Mouse (Mus musculus) MN1 (cell line): ENCODE data around the gene Rps6kc1.
A peak's percentile ranks its signal among the peaks of the same experiment; 100 is the strongest.

Experiments used
- DNase-seq: peaks from one replicate; pipeline ENCODE4 v3.0.0-alpha.2; 2016; ENCODE audit warnings: low spot score

Gene Rps6kc1

DNA sequence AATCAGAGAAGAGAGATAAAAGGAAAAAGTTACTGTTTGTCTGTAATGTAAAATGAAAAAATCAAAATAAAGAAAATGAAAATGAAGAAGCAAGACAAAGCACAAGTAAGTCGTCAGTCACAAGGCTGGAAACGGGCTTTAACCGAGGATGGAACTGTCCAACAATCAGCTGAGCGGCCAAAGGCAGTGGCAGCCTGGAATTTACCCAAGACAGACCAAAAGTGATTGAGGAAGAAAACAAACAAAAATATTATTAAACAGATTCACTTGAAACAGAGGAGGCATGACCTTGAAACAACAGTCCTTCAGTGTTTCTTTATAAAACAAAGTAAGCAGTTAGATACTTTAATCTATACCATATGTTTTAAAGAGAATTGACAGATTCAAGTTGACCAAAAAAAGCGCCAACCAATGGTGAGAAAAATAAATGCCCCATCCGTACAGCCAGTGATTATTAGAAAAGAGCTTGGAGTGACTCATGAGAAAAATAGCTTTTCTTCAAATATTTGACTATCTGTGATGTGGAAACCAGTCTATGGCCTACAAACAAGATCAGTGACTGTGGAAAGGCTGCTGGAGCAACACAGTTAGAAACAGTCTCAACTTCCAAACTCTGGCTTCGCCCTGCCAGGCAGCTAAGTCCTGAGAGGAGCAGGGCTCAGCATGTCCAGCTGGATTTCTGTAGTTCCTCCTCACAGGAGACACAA, 77.2 kb downstream of the Rps6kc1 start:
- DNase-seq, result no peak

DNA sequence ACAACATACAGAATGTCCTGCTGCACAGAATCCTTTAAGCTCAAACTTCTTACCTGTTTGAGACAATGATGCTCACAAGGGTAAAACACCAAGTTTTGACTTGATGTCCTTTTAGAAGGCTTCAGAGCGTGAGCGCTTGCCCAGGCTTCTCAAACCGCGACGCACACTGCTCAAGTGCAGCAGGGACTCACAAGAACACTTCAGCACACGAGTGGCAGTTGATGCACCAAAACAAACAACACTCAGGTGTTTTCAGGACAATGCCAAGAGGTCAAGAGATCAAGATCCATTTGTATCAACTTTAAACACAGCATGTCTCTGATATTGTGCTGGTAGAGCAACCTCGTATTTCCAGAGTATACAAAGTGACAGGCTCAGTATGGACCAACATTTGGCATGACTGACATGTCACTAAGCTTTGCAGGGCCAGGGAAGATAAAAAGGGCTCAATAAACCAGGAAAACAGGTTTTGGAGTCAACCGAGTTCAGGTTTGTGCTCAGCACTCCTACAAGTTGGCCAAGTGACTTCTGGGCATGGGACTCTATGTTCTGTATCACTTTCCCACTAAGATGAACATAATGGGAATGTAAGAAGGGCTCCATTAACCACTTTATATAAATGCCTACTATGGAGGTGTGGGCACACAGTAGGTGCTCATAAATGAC, 78.5 kb downstream of the Rps6kc1 start:
- no peak for DNase-seq

DNA sequence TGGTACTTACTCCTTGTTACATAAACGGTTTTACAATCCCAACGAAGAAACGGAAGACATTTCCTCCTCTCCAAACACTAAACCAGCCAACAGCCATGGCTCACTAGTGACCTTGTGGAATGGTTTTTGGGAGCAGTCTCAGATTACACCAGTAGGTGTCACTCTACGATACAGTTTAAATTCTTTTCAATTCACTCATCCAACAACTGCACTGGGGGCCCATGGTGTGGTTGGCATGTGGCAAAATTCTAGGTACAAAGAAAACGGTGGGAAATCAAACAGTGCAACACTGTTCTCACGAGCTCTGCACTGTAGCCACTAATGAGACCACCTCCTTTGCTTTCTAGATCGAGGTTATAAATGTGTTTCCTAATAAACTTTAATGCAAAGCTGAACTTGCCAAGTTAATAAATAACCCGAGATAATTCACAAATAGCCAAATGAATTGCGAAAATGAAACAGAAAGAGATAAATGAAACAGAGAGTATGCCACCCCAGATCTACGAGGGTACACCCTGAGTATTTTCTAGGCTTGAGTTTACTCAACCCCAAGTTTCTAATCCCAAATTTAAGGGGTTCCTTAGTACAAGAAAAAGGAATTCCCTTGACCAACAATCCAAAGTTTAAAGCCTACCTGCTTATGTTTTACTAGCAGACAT, 79.6 kb downstream of the Rps6kc1 start:
- DNase-seq, result peak; percentile 63

DNA sequence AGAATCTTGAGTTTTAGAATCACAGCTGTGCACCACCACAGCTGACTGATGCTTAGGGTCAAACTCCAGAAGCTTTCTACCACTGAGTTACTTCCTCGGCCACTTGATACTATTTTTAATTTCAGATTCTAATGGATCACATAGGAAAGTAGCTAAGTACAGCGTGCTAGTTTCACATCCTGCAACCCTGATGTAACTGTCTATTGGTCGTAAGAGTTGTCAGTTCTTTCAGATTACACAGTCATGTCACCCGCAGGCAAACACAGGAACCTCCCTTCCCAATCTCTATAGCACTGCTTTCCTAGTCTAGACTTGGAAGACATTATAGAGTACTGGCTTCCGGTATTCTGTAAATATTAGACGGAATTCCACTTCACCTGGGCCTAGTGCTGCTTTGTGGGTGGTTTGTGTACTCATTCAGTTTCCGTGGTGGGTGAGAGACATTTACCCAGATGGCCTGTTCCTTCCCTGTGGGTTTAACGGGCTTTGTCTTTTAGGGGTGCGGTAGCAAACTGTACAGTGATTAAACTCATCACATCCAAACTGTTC, 85.0 kb downstream of the Rps6kc1 start:
- no peak for DNase-seq

DNA sequence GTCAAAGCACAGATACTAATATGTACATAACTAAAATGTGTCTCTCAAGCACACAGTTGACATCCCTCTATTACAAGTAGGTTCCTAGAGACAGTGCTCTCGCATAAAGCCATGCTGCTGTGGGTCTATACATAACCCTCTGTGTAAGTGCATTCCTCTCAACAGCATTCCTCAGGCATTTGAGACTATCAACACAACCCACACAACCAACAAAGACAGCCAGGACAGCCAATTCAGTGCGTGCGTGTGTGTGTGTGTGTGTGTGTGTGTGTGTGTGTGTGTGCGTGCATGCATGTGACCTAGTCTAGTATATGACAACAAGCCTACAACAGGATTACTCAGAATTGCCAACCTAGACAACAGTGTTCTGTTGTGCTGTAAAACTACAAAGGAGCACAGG, 87.8 kb downstream of the Rps6kc1 start:
- DNase-seq, result no peak

DNA sequence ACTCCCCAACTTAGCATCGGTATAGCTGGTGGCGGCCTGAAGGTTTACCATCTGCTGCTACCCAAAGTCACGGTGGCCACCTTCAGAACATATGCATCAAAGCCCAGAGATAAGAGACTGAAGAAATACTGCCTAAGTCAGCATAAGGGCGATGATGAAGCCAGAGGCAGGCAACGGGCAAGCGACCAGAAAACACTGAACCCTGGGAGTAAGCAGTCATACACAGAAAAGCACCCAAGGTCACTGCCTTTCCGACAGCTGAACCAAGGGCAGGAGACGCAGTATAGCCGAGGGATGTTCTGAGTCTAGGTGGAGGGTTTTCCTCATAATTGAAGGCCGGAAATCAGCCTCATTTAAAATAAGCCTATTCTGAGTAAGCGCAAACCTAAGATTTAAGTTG, 95.4 kb downstream of the Rps6kc1 start:
- no peak for DNase-seq

DNA sequence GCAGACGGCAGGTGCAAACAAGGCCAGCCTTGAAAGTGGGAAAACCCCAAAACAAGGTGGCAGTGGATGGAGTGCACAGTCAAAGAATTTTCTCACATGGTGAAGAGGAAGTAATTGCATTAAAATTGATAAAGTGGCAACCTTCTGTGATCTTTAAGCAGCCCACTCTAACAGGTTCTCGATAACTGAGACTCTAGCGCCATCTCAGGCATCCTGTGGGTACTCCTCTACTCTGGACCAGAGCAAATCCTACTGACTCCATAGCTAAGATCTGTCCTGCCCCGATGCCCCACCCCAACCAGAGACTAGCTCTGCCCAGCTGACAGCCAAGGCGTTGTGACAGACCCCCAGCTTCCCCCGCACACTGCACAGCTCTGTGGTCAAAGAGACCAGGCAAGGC, 101.2 kb downstream of the Rps6kc1 start:
- no peak for DNase-seq

DNA sequence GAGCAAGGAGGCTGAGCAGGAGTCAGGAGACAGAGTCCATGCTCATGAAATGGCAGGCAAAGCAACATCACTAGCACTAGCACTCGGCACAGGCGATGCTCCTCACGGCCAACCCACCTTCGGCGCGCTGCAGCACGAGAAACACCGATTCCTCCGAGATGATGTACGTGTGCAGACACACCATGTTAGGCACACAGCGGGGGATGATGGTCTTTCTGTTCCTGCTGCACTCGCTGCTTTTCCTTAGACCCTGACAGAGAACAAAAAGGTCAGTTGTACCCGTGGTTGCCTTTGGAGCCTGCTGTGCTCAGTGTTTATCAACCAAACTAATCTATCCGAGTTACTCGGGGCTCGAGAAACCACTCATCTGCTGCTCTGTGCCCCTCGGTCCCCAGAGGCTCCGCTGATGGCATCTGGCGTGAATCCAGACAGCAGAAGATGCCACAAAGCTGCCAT, 102.8 kb downstream of the Rps6kc1 start:
- peak; percentile 56 for DNase-seq

DNA sequence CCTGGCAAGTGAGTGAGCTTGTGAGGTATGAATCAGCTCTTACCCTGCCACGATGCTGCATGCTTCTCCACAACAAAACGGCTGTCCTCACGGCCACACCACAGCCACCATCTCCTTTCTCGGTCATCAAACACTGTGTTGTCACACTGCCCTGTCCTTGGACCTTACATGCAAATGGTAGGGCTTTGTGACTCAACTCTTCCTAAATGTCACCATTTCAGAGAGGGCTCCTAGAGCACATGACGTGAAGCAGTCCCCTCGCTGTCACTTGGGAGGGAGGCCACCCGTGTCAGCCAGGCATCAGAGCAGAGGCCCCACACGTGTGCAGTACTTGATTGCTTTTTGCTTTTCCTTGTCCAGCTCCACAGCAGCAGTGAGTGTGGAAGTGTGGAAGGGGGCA, 104.8 kb downstream of the Rps6kc1 start:
- no peak for DNase-seq

DNA sequence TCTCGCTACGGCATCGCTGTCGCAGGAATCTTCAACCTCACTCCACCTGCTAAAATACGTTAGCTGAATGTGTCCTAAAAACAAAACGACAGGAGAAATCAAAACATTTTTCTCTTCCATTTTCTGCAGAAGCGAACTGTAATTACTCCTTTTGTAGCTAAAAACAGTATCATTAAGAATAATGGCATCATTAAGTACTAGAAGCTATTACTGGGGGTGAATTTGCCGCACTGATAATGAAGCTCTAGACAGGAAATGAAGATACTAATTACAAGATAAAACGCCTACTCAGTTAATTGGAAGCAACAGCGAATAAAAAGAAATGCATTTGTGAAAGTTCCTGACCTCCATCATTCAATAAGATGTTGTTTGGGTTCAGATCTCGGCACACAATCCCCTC, 112.9 kb downstream of the Rps6kc1 start:
- DNase-seq, result no peak

DNA sequence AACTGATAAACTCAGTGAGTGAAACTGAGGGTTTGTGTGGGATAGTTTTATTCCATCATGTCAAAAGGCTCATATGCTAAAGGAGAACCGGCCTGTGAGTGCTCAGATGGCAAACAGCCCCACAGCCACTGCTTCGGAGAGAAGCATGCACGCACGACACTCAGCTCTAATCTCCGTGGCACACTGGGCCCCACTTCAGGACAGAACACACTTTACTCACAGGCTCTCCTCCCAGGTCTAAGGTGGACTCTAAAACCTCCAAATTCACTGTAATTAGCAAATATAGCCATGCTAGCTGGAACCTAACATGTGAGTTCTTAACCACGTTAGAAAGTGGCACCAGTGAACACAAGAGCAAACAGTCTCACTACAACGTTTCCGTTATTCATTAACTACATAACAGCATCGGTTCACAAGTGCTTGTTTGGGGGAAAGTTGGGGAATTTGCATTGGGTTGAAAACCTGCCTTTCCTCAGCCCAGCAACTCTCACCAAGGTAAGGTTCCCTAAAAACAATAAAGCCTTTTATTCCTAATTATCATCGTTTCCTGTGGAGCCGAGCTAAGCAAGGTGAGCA, 114.0 kb downstream of the Rps6kc1 start:
- no peak for DNase-seq

DNA sequence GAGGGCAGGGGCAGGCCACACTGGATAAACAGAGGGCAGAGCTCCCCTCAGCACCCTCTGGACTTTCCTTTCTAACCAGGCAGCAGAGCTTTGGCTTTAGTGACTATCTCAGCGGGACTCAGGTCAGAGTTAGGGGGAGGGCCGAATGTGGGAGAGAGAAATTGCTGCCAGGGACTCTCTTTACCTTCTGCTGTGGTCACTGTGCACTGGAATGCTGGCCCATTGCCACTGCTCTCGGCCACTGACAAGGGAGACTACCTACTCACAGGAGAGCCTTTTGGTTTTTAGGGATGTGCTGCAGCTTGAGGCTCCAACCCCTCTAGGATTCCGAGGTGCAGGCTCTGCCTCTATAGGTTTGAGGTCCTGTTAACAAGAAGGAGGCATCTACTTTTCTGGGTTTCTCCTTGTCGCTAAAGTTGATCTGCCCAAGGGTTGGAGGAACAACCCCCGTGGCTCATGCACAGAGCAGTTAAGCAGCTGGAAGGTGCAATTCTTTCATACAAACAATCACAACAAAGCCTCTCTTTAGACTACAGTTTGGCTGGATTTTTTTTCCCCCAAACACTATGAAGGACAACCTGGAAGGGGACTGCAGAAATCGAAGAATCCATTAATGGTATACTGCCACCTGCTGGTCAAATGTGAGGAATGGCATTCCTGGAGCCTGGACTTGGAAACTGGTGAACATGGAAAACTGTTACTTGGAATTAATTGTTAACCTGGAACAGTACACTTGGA, 114.7 kb downstream of the Rps6kc1 start:
- DNase-seq, result peak; percentile 56

DNA sequence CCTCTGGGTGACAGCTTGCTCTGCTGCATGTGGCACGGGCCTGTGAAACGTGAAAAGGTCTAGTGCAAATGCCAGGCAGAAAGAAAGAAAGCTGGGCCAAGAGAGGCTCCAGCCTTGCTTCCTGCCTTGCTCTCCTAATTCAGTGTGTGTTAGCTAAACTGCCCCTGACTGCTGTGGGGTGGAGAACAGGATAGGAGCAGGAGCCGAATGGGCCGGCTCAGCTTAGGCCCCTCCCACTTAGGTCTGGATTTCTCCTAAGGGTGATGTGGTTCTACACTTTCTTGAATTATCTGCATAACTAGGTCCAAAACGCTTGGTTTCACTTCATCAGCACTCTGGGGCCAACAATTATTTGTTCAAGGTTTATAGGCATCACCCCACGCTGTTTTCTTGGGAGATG, 119.9 kb downstream of the Rps6kc1 start:
- no peak for DNase-seq

DNA sequence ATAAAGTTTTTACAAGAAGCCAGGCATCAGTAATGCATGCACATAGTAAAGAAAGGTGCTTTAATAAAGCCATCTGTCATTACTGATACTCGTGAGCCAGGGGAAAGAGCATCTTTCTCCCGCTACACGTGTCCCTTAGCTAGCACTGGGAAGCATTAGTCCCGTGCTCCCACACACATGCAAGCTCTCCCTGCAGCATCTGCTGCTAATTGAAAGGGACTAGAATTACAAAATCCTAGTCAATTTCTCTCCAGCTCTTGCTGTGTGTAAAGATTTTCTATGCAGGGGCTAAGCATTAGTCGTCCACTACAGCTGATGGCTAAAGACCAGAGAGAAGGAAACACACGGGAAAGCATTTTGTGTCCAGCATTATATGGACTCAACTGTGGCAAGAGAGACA, 120.8 kb downstream of the Rps6kc1 start:
- DNase-seq, result no peak

DNA sequence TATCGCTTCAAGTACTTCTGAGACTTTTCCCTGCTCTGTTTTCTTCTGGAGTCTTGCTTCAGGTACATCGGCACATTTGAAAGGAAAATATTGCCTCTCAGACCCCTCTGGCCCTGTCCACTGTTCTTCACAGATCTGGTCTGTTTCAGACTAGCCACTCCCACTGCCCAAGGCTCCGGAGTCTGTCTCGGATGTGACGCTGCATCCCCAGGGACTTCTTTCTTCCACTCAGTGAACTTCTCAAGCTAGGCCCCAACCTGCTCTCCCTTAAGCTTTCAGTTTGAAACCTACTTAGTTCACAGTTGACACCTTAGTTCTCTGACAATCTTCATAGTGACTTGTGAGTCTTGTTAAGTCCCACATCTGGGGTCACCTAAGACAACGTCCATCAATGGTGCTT, 133.9 kb downstream of the Rps6kc1 start:
- DNase-seq, result no peak

DNA sequence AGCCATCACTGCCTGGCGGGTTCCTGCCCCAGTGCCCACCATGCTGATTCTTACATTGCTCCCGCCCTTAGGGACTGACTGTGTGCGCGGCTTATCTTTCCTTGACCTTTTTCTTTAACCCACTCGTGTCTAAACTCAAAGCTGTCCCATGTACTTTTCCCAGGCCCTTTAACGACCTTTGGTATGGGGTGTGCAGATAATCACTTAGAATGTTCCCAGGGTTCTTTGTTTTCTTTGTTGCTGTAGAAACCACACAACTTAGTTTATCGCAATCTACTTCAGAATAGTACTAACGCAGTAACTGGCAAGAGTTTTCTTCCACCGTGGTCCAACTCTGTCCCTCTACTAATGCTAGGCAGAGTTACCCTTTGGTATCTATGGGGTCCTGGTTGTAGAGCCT, 135.3 kb downstream of the Rps6kc1 start:
- DNase-seq, result no peak

DNA sequence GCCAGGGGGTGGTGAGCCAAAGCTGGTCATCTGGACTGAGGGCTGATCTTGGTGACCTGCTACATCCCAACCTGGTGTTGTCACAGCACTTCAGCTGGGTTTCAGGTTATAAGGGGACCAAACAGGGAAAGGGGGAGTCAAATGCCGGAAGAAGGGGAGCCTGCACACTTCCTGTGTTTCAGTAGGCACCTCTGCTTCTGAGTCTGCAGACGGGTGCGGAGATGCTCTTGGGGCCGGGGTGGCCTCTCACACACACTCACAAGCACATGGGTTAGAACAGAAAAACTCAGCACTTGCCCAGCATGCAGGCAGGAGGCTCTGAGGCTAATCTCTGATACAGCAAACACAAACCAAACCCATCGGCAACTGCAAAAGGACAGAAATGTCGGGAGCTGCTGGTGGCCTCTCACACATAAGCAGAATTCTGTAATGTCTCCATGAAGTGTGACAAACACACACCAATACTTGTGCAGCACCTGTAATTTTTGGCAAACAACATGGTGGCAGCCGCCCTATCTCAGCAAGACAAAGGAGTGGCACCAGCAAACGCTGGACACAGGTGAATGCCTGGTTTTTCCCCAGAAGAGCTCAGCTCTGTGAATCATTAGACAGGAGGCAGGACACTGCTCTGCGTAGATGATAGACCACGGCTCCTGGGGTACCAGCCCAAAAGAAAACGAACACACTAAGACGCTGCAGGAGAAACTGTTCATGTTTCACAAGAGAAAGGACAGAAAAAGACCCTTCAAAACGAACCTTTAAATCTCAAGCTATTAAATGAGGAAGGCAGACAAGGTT, 139.3 kb downstream of the Rps6kc1 start:
- DNase-seq, result no peak

DNA sequence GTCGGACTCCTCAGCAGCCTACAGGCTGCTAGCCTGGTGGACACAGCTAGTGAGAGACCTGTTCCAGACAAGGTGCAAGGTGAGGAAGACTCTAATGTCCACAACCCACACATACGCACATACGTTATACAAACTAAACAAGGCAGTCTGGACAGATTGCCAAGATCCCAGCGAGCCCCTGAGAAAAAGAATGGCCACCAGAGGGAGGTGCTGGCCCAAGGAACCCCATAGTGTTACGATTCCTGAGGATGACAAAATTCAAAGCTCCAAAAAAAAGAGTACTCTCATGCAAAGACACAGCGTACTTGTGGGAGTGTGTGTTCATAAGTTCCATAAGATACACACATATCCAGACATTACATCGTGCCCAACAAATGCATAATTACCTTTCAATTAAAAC, 141.8 kb downstream of the Rps6kc1 start:
- DNase-seq, result no peak

DNA sequence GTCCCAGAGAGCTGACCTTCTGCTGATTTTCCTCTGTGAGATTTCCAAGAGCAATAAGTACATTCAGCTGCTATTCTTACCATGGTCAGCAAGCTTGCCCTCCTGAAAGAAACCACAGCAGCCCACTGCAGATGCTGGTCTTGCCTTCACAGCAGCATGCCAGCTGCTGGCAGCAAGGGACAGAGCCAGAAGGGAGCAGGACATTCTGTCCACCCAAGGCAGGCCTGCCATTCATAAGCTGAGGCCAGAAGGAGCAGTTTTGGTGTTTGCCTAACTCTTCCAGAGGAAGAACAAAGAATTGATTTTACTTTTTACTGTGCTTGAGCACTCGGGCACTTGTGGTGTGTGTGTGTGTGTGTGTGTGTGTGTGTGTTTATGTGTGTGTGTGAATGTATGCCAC, 143.3 kb downstream of the Rps6kc1 start:
- DNase-seq, result no peak

DNA sequence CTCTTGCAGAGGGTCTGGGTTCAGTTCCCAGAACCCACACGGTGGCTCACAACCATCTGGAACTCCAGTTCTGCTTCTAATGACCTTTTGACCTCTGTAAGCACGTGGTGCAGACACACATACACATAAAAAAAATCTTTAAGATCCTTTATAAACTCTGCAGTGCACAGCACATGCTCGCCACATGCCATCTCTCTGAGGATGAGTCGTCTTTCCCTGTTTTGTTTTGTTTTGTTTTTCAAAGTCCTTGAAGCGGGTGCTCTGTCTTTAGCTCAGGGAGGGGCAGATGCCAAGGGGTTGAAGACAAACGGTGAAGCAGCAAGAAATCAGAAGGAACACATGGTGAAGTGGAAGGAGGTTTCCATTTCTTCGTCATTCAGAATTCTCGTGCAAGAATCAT, 143.9 kb downstream of the Rps6kc1 start:
- DNase-seq, result no peak

DNA sequence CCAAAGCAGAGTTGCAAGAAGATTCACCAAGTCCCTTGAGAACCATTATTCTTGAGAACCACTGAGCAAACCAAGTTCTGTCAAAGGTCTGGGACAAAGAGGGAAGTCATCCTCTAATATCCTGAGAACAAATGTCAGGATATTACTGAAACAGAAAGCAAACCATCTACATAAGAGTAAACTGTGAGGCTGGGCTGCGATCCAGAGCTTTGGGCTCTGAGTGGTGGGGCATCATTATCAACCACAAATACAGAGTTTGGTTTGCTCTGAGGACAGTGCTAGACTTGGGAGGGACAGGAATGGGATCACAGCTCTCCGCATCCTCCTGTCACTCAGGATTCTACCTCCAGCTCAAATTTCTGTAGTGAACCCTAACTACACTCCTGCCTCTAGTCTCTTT, 144.8 kb downstream of the Rps6kc1 start:
- no peak for DNase-seq
